Mouse (Mus musculus): ENCODE data around the gene Dnajb2. TPM values are rescaled to one million over a fixed set of nuclear protein-coding genes. Genes with fewer than 3 reads are reported as not detected.

Dnajb2 gene
- total RNA-seq, 2 experiments from 2014 or later = 186 to 744 TPM

DNA sequence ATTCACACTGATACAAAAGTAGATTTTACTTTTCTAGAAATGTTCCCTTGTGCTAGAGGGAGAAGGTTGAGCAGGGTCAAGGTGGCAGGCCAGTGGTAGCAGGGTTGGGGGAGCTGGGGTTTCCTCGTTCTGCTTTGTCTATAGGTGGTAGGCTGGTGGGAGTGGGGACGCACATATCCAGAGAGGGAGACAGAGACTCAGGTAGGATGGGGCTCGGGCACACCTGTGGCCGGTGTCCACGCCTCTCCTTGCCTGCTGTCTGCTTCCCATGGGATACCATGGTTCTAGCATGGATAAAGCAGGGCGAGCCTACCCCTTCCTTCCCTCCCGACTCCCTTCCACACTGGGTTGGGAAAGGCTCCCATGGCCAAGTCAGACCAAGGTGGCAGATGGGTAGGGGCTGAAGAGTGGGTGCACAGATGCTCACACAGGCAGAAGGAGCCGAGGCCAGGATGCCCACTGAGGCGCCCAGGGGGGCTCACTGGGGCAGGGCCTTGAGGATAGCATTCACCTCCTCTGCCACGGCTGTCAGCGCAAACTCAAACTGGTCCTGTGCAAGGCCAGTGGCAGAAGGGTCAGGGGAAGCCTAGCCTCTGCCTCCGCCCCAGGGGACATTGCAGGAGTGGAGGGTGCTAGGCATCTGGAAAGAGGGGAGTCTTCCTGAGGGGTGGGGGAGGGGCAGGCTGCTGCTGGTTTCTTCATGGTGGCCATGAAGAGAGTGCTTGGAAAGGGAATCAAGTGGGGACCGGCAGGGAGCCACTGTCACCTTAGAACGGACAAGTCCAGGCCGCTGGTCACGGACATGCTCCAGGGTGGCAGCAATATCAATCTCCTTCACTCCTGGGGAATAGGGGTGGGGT is 11.1 kb downstream of the Dnajb2 start:
- ATAC-seq (replicated peaks; ENCODE audit: low FRiP score, poor library complexity, severe bottlenecking) = no peak

DNA sequence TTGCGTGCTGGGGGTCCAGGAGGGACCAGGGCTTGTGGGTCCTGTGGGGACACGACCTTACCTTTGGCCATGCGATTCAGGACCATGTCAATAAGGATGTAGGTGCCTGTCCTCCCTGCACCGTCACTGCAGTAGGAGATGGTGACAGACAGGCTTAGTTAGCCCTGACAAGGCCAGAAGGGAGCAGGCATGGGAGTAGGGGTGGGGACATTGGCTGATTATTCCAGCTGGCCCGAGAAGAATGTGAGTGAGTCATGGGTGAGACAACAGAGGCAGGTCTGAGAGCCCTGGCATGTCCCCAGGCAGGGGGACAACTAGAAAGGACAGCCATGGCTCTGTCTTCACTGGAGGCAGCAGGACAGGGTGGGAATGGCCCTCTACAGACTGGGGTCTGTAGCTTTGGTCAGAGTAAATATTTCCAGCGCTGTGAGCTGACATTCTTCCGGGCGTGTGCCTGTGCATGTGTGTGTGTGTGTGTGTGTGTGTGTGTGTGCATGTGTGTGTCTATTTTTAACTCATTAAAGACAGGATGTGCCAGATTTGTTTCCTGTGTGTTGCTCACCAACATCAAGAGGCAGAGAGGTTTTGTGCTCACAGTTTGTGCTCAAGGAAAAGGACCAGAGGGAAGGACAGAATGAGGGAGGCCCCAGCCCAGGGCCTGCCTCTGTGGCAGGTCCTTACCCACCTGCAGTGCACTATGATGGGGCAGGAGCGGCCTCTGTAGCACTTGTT is 12.0 kb downstream of the Dnajb2 start:
- ATAC-seq (replicated peaks; ENCODE audit: low FRiP score, poor library complexity, severe bottlenecking) = no peak

GRCm38 (mm10) chr1:75250498-75250897 is 14.3 kb downstream of the Dnajb2 start:
- no peak for ATAC-seq (replicated peaks; ENCODE audit: low FRiP score, poor library complexity, severe bottlenecking)

- ATAC-seq (replicated peaks; ENCODE audit: low FRiP score, poor library complexity, severe bottlenecking) = peak; percentile 89
Measured at GRCm38 (mm10) chr1:75251112-75251970, 15.1 kb downstream of the Dnajb2 start.

- ATAC-seq (replicated peaks; ENCODE audit: low FRiP score, poor library complexity, severe bottlenecking) = no peak
Measured at GRCm38 (mm10) chr1:75252308-75252707, 16.1 kb downstream of the Dnajb2 start.

- ATAC-seq (replicated peaks; ENCODE audit: low FRiP score, poor library complexity, severe bottlenecking) = no peak
Measured at GRCm38 (mm10) chr1:75253029-75253428, 16.8 kb downstream of the Dnajb2 start.

- ATAC-seq (replicated peaks; ENCODE audit: low FRiP score, poor library complexity, severe bottlenecking) = peak; percentile 60
Measured at GRCm38 (mm10) chr1:75253849-75254624, 17.8 kb downstream of the Dnajb2 start.

DNA sequence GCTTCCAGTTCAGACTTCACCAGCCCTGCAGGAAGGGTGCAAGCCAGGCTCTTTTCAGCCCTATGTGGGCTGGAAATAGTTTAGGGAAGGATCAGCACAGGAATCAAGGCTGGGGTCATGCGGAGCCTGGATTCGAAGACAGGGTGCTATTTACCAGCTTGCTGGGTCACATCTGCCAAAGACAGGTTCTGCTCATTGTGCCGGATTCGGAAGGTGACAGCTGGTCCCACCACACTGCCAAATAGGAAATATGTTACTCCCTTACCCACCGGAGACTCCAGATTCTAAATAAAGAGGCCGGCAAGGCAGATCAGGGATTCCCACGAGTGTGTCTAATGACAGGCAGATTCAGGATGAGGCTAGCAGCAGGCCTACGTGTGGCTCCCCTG is 18.4 kb downstream of the Dnajb2 start:
- no peak for ATAC-seq (replicated peaks; ENCODE audit: low FRiP score, poor library complexity, severe bottlenecking)

GRCm38 (mm10) chr1:75255516-75256046 is 19.4 kb downstream of the Dnajb2 start:
- ATAC-seq (replicated peaks; ENCODE audit: low FRiP score, poor library complexity, severe bottlenecking) = no peak

DNA sequence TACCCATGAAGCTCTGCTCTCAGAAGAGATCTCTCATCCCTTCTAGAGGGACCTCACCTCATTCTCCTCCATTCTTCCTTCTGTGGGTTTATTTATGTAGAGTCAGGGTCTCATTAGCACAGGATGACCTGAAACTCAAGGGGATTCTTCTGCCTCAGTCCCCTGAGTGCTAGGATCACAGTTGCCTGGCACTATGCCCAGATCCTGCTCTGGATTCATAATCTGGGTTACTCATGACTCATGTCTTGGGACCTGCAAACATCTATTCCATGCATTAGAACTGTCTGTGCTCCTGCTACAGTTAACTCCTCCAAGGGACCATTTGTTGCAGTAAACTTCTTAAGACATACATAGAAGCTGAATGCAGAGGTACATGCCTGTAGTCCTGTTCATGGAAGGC is 25.1 kb downstream of the Dnajb2 start:
- ATAC-seq (replicated peaks; ENCODE audit: low FRiP score, poor library complexity, severe bottlenecking) = no peak

DNA sequence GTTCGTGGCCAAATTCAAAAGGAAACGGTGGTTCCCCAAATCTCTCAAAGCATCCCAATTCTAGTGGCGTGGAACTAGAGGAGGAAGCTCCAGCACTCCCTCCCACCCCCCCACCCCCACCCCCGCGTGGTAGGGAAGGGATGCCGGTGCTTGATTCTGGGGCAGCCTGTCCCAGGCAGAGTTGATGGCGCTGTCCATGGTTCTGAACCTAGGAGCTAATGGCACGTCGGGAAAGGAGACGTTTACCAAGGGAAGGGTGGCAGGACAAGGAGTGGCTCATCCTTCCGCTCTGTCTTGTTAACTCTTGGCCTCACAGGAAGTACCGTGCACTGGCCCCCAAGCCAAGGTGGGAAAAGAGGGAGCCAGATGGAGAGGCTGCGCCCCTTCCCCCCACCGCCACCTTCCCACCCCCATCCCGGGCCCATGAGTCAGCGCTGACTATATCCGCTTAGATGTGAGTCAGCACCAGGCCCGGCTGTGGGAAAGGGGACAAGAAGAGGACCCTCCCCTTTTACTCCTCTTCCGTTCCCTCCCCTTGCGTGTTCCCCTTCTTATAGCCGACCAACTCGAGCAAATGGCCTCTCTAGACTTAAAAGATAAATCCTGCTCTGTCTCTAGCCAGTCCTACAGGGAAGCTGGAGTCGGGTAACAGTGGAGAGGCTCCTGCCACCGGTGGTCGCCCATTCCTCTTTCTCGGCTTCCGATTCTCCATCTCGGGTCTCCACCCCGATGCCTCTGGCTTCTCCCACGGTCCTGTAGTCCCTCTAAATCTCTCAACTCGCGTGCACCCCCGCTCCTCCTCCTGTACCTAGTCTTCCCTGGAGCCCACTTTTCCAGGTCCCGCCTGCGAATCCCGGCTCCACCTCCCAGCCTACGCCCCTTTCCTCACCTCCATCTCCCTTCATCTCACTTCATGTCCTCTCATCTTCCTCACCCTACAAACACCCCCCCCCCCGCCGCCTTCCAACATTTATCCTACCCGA is 27.1 kb downstream of the Dnajb2 start:
- no peak for ATAC-seq (replicated peaks; ENCODE audit: low FRiP score, poor library complexity, severe bottlenecking)

DNA sequence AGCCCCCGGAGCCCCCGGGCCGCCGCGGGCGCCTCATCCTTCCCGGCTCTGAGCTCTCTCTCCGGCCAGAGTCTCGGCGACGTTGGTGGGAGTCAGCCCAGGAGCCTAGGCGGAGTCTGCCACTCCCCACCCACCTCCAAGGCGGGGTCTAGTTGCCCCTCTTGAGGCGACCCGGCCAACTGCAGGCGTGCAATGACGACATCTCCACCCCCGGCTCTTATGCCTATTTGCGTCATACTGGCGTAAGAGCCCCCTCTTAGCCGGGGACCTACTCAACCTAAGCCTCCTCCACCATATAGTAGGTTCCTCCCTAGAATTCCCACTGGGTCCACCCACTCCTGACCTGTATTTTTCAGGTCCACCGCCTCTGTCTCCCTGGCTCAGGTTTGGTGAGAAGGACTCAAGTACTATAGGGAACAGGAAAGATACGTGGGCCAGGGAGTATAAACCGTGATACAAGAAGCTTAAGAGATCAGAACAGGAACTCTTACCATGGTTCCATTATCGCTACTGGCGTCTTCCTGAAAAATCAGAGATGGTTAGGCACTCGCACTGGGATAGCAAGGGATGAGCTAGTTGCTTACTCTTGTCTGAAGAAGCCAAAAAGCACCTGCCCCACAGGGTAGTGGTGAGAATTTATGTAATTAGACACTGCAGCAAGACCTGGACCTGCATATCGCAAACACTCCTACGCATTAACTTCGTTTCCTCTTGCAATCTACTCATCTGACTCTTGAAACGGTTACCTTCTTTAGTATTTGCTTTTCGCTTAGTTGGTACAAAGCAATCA is 28.1 kb downstream of the Dnajb2 start, which contains the start of gene Ptprn:
Gene Ptprn (minus strand): TSS at position 412 of the 790 bp plus-strand sequence.
- no peak for ATAC-seq (replicated peaks; ENCODE audit: low FRiP score, poor library complexity, severe bottlenecking)

GRCm38 (mm10) chr1:75277195-75278188 is 41.3 kb downstream of the Dnajb2 start:
- no peak for ATAC-seq (replicated peaks; ENCODE audit: low FRiP score, poor library complexity, severe bottlenecking)

GRCm38 (mm10) chr1:75278228-75278627 is 42.0 kb downstream of the Dnajb2 start, which contains the start of gene Resp18:
Gene Resp18, minus strand, starts transcription at chr1:75278415.
- ATAC-seq (replicated peaks; ENCODE audit: low FRiP score, poor library complexity, severe bottlenecking) = no peak

DNA sequence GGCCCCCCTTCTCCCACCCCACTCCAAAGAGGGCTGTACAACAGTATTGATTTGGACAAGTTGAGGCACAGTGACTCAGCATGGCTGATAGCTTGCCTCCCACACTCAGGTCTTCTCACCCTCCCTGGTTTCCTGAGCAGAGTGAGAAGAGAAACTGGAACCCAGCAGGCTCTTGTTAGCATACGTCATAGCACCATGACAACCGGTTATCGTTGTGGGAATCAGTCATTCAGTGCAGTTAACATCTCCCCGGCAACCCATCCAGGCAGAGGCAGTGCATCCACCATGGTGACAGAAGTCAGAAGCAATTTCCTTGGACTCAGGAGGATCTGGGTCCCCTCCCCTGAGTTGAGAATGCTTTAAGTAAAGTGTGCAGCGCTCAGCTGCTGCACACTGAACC is 46.8 kb downstream of the Dnajb2 start:
- ATAC-seq (replicated peaks; ENCODE audit: low FRiP score, poor library complexity, severe bottlenecking) = no peak

DNA sequence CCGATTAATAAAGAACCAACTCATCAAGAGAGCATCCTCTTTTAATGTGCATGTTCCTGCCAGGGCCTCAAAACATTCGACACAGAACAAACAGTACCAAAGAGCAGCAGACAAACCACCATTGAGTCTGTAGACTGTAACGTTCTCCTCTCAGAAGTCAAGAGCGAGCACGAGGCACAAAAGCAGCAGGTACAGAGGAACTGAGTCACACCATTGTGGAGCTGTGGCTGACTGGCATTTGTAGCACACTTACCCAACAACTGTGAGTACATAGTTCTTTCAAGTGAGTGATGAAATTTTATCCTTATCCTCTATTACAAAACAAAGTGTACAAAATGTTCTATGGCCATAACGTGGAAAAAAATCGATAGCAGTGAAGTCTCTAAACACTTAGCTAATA is 48.7 kb downstream of the Dnajb2 start:
- no peak for ATAC-seq (replicated peaks; ENCODE audit: low FRiP score, poor library complexity, severe bottlenecking)
